Mouse (Mus musculus) liver, postnatal 0 days (tissue): Measurements from ENCODE around the gene Jpt1.

Source experiments
- CTCF ChIP-seq: sonication (generic); IDR thresholded peaks from 2 replicates; pipeline ENCODE4 v1.5.1; 2016; ENCODE audit warnings: antibody characterized with exemption, low read depth
- EP300 ChIP-seq: IDR thresholded peaks from 2 replicates; pipeline ENCODE4 v1.6.1; 2016; ENCODE audit warnings: antibody characterized with exemption, low read depth, mild to moderate bottlenecking

DNA sequence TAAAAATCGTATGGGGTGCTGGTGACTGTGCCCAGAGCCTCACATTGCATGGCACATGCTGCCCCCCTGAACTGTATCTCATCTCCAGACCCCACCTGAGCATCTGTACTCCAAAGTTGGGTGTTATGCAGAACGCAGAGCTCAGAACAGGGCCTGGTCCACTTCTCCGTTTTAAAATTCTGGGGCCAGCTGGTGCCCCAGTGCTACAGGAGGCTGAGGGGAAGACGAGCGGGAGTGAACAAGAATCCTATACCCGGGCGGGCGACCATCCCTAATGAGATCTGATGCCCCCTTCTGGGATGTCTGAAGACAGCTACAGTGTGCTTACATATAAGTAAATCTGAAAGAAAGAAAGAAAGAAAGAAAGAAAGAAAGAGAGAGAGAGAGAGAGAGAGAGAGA, 53.2 kb downstream of the Jpt1 start:
- TF ChIP-seq EP300 (no peak), CTCF (no peak)
